Mouse (Mus musculus): Measurements from ENCODE around the gene Hic1.
"Not testable (repeated sequence)": the region's sequence is repeated elsewhere in the genome, so short reads cannot be mapped to it uniquely, and the experiment has no call there.

Hic1 gene

DNA sequence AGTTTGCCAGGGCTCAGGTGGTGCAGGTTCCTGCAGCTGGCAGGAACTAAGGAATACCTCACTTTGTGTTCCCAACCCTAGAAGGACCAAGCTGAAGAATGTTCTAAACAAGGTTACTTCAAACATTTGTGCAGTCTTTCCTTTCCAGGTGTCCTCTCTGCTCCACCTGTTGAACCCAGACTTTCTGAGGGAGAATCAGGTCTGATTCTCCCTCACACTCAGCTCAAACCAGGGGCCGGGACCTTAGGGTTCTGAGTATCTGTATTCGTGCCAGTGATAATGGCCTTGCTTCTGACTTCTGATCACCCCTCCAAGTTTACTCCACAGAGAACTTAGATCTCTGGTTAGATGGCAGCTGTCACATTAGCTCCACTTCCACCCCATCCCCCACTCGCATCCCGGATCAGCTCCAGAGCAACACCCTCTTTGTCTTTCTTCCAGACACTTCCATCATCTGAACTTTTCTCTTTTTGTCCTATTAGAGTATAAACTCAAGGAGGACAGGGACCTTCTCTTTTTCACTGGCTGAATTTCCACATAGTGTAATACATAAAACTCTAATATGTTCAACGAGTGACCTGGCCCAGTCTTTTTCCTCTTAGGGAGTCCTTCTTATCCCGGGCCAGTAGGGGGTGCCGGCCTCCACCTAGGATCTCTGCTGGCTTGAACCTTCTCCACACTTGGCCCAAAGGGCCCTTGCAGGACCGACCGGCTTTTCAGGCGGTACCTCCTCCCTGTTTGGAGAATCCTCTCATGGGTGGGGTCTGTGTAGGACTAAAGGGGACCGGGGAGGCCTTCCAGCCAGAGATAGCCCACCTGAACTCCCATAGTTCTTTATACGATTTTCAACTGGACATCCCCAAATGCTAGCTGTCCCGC, 23.3 kb upstream of the Hic1 start:
- DNase-seq (ENCODE audit: low spot score in 2 of 2) = no peak

DNA sequence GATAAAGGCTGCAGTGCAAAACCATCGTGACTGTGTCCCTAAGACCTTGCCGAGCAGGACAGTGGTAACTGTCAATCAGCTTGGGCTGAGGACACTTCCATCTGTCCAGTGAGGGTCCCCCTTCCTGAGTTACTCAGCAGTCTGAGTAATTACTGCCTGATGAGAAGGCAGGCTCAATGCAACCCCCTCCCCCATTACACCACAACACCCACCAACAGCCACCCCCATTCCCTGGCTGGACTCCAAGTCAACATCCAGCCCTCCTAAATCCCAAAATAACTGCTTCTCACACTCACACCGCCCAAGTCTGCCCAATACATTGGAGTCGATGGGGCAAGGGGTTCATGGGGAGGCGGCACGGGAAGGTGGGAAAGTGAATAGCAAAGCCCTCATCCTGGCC, 22.5 kb upstream of the Hic1 start:
- DNase-seq (ENCODE audit: low spot score in 2 of 2) = no peak

DNA sequence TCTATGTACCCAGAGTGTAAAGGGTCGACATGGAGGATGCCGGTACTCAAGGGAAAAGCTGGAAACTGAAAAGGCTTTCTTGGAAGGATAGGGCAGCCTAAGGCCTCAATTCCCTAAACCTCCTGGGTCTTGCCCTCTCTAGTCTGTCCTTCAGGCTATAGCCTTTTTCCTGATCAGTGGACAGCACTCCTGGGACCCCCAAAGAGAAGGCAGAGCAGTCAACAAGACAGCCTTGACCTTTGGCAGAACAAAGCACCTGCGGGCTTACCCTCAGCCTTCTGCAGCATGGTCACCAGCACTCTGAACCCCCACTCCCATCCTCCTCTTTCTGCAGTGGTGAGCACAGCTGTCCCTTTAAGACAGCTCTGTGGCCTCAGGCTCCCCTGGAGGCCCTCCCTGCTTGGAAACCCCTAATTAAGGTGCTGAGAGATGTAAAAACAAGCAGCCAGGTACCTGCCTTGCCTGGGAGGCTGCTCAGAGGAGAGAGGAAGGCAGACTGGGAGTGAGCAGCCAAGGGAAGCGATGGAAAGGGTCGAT, 21.7 kb upstream of the Hic1 start, which contains the start of gene Dph1:
Gene Dph1 (minus strand): TSS at position 337 of the 537 bp plus-strand sequence.
- DNase-seq (ENCODE audit: low spot score in 2 of 2) = no peak

DNA sequence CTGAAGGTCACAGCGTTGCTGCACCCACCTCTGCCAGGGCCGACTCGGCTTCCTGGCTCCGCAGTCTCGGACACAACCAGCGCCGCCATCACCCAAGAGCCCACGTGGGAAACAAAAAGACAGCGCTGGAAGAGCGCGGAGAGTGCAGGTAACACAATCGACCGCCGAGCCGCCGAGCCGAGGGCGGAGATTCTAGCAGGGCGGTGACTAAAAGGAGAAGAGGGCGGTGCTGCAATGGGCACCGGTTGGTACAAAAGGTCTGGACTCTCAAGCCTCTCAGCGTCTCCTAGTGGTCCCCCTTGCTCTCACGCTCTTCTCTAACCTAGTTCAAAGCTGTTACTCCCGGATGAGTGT, 21.0 kb upstream of the Hic1 start:
- peak in 1 of 2 experiments; percentile 74 for DNase-seq (ENCODE audit: low spot score in 2 of 2)

DNA sequence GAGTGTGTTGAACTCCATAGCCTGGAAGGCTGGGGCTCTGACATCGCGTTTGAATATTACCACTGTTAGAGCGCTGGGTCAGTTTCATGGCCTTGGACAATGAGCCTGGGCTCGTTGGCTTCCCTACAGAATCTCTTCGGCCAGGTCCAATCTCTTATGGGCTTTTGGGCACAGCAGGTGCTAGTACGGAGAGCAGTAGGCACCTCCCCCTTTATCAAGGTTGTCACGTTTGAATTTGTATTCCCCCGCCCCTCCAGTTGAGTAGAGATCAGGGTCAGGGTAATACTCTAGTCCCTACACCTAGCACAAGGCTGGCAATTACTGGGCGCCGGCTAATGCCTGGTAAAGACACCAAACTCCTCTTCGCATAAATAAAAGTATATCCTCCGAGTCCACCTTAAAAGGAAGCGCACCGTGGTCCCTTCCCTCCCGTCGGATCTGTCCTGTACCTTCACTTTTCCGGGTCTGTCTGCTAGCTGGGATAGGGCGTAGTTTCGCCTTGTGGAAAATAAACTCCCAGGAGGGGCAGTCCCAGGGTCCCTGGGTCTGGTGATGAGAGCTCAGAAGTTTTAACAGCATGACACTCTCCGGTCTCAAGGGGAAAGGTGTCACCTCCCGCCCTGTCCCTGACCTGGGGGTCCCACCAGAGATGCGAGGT, 20.5 kb upstream of the Hic1 start:
- DNase-seq (ENCODE audit: low spot score in 2 of 2) = no peak

DNA sequence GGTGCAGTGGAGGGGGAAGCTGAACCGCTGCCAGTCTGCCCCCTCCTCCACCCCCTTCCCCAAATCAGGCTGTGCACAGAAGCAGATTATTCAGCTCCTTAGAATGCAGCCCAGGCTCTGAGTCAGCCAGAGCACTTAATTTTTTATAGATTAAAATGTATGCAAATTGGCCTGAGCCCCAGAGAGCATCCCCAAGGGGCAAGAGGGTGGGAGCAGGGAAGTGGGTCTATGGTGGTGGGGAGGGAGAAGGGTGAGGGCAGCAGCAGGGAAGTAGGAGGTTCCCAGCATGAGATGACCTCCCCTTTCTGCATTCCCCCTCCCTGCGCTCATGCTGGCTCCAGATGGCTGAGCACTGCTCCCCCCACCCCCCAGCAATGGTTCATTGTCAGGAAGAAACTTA, 15.7 kb upstream of the Hic1 start:
- no peak for DNase-seq (ENCODE audit: low spot score in 2 of 2)

DNA sequence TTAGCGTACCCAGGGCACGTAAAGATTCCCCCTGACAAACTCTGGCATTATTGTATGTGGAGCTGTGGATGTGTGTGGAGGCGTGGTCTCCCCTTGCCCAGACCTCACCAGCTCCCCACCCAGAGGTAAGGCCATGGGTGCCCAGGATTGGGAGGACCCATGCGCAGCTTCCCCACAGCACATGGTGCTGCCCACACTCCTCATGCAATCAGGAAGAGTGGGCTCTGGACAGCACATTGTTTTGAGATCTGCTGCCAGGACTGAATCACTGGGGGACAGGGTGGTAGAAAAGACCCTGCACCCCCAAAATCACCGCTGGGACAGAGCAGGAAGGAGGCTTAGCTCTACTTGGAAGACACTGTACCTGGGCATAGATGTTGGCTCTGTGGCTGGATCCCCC, 15.3 kb upstream of the Hic1 start:
- no peak for DNase-seq (ENCODE audit: low spot score in 2 of 2)

DNA sequence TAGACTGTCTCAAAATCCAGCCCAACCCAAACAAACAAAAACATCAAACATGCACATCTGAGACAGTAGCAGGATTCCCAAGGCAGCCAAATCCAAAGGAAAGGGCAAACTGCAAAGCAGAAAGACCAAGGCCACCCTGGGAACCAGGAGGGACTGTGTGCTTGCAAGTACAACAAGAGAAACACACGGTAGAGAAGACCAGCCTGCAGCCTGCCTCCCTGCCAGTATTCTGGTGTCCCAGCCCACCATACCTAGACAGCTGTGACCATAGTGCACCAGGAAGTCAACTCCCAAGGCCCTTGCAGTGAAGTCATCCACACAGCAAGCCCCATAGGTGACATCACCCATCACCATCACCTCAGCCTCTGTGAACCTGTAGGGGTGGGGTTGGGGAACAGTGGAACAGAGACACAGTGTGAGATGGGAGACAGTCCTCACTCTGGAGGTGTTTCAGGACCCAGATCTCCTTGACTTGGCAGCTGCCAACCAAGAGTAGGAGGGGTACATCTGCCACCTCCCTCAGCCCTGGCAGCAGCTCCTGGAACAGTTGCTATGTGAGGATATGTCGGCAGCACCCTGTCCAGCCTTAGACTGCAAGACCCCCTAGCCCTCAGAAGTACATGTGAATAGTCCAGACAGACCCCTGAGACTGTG, 14.7 kb upstream of the Hic1 start:
- peak; percentile 70 to 86 for DNase-seq (ENCODE audit: low spot score in 2 of 2)

DNA sequence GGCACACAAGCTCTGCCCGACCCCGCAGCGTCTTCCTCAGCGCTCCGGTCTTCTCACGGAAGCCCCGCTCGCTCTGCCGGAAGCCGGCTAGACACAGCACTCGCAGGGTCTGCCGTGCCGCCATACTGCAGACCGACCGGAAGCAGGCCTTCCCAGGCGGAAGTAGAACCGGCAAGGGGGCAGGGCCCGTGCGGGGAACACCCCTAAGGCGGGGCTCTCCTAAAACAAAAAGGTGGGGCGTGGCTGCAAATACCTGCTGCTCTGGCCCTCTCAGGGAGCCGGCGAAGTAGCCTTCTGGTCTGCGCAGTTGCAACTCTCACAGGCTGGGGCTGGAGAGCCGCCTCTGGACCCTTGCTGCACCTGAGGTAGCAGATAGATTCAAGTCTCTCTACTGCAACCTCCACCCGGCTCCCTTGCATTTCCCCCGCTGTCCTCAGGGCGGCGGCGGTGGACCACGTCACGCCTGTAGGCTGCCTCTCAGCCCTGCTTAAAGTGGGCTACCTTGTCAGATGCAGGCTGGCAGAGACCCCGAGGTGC, 9.4 kb upstream of the Hic1 start, which contains the start of gene Ovca2:
Gene Ovca2 (minus strand): TSS at position 164 of the 537 bp plus-strand sequence.
- DNase-seq (ENCODE audit: low spot score in 2 of 2) = peak; percentile 78 to 85

DNA sequence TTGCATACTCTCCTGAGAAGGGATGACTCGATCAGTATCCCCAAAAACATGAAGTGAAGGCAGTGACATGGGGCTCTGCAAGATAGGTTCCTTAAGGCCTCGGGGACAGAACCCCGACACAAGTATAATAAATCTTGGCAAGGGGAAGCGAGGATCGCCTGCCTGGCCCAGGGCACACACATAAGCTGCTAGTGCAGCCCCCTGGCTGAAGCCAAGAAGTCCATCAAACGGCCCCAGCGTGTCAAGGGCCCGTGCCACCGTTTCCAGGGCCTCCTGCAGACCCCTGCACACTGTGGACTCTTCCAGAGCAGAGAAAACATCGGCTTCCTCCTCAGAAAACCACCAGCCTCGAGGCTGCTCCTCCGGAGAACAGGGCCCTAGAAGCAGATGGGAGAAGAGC, 8.7 kb upstream of the Hic1 start:
- no peak for DNase-seq (ENCODE audit: low spot score in 2 of 2)

DNA sequence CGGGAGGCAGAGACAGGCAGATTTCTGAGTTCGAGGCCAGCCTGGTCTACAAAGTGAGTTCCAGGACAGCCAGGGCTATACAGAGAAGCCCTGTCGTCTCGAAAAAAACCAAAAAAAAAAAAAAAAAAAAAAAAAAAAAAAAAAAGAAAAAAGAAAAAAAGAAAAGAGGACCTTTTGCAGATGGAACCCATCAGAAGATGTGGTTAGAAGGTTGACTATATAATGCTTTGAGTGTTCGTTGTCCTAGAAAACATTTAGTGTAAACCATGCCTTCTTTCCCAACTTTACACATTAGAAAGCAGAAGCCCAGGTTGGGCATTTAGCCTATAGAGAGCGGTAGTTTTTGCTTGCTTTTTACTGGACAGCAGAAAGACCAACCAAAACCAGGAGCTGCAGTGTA, 5.3 kb upstream of the Hic1 start:
- DNase-seq (ENCODE audit: low spot score in 2 of 2) = not testable (repeated sequence)

DNA sequence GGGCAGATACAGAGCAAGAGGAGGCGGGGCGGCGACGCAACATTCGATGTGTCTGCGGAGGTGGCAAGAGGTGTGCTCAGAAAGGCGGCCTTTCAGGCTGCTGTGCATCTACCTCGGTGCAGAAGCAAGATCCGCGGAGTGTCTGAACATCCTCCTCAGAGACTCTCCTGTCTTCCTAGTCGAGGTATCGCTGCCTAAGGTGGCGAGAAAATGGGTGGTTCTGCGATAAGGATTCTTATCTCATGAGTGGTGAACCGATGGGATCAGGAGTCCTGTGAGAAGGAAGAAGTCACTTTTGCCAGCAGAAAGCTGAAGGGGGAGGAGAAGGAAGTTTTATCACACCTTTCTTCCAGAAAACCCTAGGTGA, 4.5 kb upstream of the Hic1 start:
- DNase-seq (ENCODE audit: low spot score in 2 of 2) = no peak

DNA sequence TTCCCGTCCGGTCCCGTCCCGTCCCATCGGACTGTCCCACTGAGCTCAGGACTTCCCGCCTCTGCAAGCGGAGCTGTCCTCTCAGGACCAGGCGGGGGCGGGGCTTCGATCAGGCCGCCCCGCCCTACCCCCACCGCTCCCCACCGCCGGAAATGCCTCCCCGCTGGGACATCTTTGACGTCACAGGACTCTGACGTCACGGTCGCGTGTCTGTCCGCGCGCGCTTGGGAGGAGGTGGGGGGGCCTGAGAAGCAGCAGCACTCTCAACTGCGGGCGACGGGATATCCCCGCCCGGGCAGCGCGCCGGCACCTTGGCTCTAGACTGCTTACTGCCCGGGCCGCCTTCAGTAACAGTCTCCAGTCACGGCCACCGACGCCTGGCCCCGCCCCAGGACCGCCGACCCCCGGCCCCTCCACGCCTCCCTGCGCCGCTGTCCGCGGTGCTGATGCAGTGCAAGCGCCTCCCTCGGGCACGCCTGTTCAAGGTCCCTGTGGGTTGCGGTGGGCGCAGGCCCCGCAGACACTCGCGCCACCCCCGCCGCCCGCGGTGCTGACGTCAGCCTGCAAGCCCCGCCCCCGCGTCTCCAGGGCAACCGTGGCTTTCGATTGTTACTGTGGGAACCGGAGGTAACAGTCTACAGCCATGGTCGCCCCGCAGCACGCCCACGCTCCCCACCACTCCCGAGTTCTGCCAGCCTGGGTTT, 3.9 kb upstream of the Hic1 start:
- DNase-seq (ENCODE audit: low spot score in 2 of 2) = peak; percentile 95

DNA sequence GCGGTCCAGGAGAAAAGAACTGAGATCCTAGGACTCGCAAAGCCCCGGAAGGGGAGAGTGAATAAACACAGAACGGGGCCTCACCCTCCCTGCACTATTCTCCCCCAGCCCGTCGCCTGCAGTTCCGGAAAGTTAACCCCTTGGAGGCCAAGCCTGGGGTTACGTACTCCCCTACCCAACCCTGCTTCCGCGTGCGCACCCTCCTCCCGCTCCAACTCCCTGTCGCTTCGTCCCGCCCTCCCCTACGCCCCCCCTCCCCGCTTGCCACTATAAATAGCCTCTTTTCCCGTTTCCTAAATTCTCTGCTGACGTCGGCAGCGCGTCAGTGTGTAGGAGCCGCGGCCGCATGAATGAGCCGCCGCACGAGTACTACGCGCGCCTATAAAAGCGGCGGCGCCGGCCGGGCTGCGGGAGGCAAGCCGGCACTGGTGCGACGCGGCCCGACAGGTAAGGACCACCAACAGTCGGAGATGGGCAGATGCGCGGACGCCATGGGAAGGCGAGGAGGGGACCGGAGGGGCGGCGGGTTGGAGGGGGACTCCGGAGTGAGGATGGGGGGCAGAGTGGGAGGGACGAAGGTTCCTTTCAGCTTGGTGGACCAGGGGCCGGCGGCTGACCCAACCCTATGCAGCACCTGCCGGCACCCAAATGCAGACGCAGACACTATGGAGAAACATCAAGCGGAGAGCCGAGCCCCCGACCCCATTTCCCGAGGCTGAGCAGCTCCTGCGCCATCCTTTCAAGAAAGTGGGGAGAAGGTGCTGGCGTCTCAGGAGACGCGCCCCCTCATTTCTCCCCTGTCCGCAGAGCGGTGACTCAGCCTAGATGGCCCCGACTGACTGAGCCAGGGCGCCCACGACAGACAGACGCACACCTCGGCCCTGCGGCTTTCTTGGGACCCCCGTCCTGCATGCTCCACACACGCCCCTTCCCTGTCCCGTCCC, 3.1 kb upstream of the Hic1 start:
- DNase-seq (ENCODE audit: low spot score in 2 of 2) = peak; percentile 71 to 77

DNA sequence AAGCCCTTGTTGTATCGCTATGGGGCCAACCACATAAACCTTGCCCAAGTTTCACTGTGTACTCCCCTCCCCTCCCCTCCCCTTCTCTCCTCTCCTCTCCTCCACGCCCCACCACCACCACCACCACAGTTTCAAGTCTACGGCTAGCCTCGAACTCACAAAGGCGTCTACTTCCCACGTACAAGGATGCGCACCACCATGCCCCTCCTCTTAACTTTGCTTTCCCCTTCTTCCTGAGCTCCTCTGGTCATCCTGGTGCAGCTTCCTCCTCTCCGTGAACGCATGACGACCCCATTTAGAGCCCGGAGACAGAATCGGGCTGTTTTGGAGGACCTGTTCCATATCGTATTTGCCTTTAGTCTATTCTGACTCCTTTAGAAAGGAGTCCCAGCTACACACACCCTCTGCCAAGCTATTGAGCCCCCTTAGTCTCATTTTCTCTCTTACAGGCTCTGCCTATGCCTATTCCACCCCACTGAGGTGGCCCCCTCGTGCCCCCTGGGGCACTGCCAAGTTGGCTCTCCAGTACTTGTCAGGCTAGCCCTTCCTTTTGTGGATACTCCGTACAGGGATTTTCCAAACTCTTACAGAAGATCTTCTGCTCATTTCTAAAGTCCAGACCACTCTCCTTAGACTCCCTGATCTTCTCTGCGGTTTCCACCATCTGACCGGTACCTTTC, 2.0 kb upstream of the Hic1 start:
- DNase-seq (ENCODE audit: low spot score in 2 of 2) = no peak

DNA sequence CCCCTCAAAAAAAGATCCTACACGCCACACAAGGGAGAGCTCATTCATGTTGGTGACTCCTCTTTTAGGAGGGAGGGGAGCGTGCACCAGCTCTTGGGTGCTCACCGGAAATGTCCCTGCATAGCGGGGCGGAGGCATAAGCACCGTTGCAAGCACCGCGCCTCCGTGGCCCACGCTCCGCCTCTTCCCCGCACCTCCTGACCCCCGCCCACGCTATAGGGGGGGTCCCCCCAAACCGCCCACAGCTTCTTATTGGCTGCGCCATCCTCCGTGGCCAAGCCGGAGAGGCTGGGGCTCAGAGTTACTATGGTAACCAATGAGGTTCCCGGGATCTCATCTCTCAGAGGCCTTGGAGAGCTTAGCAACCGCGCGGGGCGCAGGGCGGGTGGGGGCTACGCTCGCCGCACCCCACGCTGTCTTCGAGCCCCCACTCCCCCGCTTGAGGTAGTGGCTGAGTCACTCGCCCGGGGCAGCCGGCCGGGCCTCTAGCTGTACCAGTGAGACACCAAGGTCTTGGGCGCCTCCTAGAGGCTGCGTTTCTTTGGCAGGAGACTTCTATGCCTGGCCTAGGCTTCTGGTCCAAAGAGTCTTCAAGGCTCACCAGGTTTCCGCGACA, 925 bp upstream of the Hic1 start:
- DNase-seq (ENCODE audit: low spot score in 2 of 2) = peak; percentile 87 to 92

DNA sequence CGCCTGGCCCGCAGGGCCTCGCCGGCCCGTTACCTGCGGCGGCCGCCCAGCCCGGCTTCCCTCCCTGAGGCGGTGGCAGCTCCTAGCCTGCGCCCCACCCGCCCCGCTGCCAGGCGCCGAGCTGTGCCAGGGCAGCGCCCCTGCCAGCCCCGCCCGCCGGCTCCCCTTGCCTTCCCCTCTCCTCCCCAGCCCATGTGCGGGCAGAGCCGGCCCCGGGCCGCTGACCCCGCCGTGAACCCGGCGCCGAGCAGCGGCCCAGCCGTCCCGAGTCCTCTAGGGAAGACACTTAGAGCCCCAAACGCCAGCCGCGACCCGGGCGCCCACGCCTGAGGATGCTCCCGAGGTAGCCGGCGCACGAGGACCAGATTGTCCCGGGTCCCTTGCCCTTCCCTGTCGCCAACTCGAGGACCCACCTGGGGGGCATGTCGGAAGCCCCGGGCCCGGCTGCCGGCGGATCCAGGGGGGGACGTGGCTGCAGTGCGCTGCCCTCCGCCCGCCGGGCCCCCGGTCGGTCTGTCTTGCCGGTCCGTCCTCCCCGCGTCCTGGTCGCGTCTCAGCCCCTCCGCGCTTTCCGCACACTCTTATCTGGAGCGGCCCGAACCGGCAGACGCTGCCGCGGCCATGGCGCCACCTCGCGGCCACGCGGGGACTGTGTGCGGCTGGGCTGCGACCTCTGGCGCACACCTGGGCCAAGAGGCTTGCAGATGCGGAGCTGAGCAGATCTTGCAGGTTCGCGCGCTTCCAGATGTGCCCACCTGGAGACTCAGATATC, 543 bp downstream of the Hic1 start:
- no peak for DNase-seq (ENCODE audit: low spot score in 2 of 2)

Data from right cerebral cortex, postnatal 36 days (tissue).